Mouse (Mus musculus): Measurements from ENCODE around the gene Cic.

GRCm38 (mm10) chr7:25284766-25285165, 17.3 kb downstream of the Cic start:
- no peak for TF ChIP-seq CTCF (IDR thresholded peaks at IDR 0.05)
- no peak for TF ChIP-seq POLR2A (IDR thresholded peaks at IDR 0.05; ENCODE audit: insufficient read depth, low read depth, low read length)
- TF ChIP-seq EP300 (IDR thresholded peaks at IDR 0.05; ENCODE audit: insufficient read depth, low read depth, low read length), result no peak

Measured in heart, adult 2 months (tissue).